Mouse (Mus musculus) bone marrow macrophage, adult 2 months (primary cell): ENCODE data around the gene Osbpl2. TPM values are rescaled to one million over a fixed set of nuclear protein-coding genes. Genes with fewer than 3 reads are reported as not detected.
"Not testable (repeated sequence)": the region's sequence is repeated elsewhere in the genome, so short reads cannot be mapped to it uniquely, and the experiment has no call there.

Source experiments
- H3K27ac ChIP-seq: 2 replicates; pipeline ENCODE4 v1.5.1; 2012; ENCODE audit warnings: low read depth, low read length; ENCODE audit not compliant: insufficient read depth
- H3K4me1 ChIP-seq: 2 replicates; pipeline ENCODE4 v1.6.1; 2012; ENCODE audit warnings: low read length; ENCODE audit not compliant: control insufficient read depth, insufficient read depth
- H3K4me3 ChIP-seq: 2 replicates; pipeline ENCODE4 v1.5.1; 2012; ENCODE audit warnings: mild to moderate bottlenecking, low read length, moderate library complexity; ENCODE audit not compliant: insufficient read depth
- CTCF ChIP-seq: IDR thresholded peaks from 2 replicates; pipeline ENCODE4 v1.5.1; 2012; ENCODE audit warnings: low read depth, mild to moderate bottlenecking, low read length, moderate library complexity
- POLR2A ChIP-seq: IDR thresholded peaks from 2 replicates; pipeline ENCODE4 v1.6.1; 2012; ENCODE audit warnings: mild to moderate bottlenecking, low read depth, low read length, borderline replicate concordance
- polyA plus RNA-seq: library from polyadenylated mRNA; stranded (reverse); fragments of >200 nt; gene quantifications from 2 replicates; pipeline ENCODE4 v1.2.4, GENCODE M21; 2012; ENCODE audit not compliant: missing spikeins, insufficient read depth, insufficient read length

Osbpl2 gene
- polyA plus RNA-seq, 1 experiment = 25.0 TPM

DNA sequence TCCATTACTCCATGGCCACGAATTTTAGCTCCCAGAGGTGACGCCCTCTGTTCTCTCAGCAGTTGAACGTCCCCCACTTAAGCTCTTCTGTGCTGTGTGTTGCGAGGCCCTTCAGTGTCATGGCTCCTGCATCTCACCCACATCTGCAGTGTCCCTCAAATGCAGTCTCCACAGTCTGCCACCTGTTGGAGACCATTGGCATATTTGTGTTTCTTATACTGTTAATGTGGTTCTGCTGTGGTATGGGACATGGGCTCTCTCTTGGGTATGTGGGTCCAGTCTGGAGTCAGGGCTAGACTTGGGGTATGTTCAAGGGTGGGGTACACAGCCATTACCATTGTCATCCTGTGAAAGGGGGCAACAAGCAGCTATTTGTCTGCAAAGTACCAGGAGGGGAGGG lies 54.1 kb downstream of the Osbpl2 start:
- peak overlapping the region; percentile 91 for H3K4me3 ChIP-seq
- no peak for TF ChIP-seq CTCF
- TF ChIP-seq POLR2A = no peak
- H3K27ac ChIP-seq = no peak overlapping the region
- H3K4me1 ChIP-seq = peaks cover 7% of the 10 kb centered on the region

DNA sequence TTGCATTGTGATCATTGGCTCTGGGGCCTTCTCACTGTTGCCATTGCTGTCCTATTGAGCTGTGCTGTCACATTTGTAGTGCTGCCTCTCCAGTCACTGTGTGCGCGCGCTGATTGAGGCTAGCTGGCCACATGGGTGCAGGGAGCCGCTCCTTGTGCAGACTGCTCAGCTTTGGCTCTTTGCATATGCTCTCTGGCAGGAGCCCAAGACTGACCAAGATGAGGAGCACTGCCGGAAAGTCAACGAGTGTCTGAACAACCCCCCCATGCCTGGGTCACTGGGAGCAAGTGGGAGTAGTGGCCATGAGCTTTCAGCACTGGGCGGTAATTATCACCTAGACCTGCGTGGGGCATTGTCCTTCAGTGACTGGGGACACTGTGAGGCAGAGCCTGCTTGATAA lies 54.6 kb downstream of the Osbpl2 start:
- not testable (repeated sequence) for H3K27ac ChIP-seq, H3K4me3 ChIP-seq, H3K4me1 ChIP-seq

GRCm38 (mm10) chr2:180174121-180174520 lies 55.0 kb downstream of the Osbpl2 start:
- peaks cover 7% of the 10 kb centered on the region for H3K4me1 ChIP-seq
- no peak for TF ChIP-seq CTCF
- TF ChIP-seq POLR2A = no peak
- no peak overlapping the region for H3K27ac ChIP-seq
- H3K4me3 ChIP-seq = no peak overlapping the region

- peaks cover 3% of the 10 kb centered on the region for H3K4me1 ChIP-seq
- no peak overlapping the region for H3K4me3 ChIP-seq
- no peak overlapping the region for H3K27ac ChIP-seq
- TF ChIP-seq POLR2A = no peak
- no peak for TF ChIP-seq CTCF
Measured at GRCm38 (mm10) chr2:180175725-180176124, 56.6 kb downstream of the Osbpl2 start.

DNA sequence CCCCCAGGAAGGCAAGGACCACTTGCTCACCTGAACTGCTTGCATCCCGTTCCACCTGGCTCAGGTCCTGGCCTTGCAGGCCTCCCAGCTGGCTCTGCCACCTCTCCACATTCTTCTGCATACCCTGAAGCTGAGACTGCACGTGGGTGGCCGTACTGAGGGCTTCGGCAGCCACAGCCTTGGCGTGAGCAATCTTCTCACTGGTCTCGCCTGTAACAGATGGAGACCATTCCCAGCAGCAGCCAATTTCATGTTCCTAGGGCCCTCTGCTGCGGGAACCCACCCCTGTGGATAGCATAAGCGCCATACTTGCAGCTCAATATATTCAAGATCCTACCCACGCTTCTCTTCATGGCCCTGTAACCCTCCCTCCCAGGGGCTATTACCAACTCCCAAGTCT lies 62.4 kb downstream of the Osbpl2 start:
- Histone ChIP-seq H3K4me3 (no peak overlapping the region), H3K27ac (no peak overlapping the region), H3K4me1 (no peaks in the 10 kb centered on the region)
- no peak for TF ChIP-seq CTCF
- no peak for TF ChIP-seq POLR2A

DNA sequence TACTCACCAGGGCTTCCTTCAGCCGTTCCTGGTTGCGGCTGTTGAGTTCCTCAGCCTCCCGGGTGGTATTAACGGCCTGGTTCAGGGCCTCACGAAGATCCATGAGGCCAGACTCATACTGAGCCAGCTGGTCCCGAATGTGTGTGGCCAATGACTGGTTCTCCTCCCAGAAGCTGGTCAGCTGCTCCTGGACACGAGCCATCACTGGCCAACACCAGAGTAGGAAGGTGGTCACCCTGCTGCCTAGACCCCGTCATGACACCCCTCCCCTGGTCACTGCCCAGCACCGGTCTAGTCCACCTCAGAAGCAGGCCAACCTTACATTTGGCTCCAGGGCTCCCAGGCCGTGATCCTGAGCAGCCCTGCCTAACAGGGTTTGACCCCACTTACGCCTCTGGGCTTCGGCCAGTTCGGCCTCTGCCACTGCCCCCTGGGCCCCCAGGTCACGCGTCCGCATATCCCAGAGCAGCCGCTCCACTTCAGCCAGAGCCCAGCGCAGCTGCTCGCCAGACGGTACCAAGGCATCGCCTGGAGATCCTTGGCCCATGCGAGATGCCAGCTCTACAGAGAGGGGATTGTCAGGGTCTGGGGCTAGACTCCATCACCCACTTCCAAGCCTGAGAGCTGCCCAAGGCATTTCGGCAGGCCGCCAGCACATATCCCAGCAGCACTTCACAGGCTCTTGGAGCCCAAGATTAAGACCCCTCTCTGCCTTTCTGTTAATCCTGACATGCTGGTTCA lies 65.1 kb downstream of the Osbpl2 start:
- TF ChIP-seq CTCF = no peak
- Histone ChIP-seq H3K4me1 (no peaks in the 10 kb centered on the region), H3K4me3 (no peak overlapping the region), H3K27ac (no peak overlapping the region)

DNA sequence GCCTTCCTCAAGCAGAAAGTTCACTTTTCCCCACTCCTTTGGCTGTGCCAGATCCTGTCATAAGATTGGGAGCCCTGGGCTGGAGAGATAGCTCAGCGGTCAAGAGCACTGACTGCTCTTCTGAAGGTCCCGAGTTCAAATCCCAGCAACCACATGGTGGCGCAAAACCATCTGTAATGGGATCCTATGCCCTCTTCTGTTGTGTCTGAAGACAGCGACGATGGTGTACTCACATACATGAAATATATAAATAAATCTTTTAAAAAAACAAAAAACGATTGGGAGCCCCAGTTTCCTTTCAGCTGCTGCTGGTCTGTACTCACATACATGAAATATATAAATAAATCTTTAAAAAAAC lies 65.6 kb downstream of the Osbpl2 start:
- H3K27ac ChIP-seq = no peak overlapping the region
- no peaks in the 10 kb centered on the region for H3K4me1 ChIP-seq
- no peak for TF ChIP-seq POLR2A
- TF ChIP-seq CTCF = no peak
- no peak overlapping the region for H3K4me3 ChIP-seq

DNA sequence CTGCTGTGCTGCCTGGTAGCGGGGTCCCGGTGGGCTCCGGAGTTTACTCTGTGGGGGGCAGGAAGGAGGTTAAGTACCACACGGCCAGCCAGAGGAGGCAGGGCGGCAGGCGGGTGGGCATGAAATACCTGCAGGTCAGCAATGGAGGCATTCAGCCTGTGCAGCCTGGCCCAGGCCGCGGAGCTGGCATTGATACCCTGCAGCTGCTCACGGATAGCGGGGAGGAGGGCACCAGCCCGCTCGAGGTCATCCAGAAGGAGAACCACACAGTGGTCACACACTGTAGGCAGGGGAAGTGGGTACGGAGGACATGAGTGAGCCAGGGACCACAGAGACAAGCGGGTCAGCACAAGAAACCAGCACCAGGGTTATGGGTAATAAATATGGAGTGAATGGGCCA lies 66.6 kb downstream of the Osbpl2 start:
- TF ChIP-seq CTCF (no peak), POLR2A (no peak)
- Histone ChIP-seq H3K4me1 (no peaks in the 10 kb centered on the region), H3K4me3 (no peak overlapping the region), H3K27ac (no peak overlapping the region)

- Histone ChIP-seq H3K4me3 (no peak overlapping the region), H3K27ac (no peak overlapping the region), H3K4me1 (peaks cover 3% of the 10 kb centered on the region; the same call in 1 of the 2 replicates)
- no peak for TF ChIP-seq POLR2A
Measured at GRCm38 (mm10) chr2:180187362-180187761, 68.3 kb downstream of the Osbpl2 start.

- H3K27ac ChIP-seq = no peak overlapping the region
- H3K4me3 ChIP-seq = no peak overlapping the region
- H3K4me1 ChIP-seq = peaks cover 2% of the 10 kb centered on the region; the same call in 1 of the 2 replicates
- TF ChIP-seq POLR2A = no peak
- TF ChIP-seq CTCF = no peak
Measured at GRCm38 (mm10) chr2:180196610-180197322, 77.7 kb downstream of the Osbpl2 start.
